Mouse (Mus musculus) cerebellum, adult (tissue): ENCODE data around the gene Tbcd.

Source experiments
- ATAC-seq: cut with Nextera tagmentation; 2 replicates; pipeline ENCODE4 v1.9.2; 2017; ENCODE audit warnings: mild to moderate bottlenecking, moderate library complexity, mixed read lengths; ENCODE audit not compliant: insufficient number of reproducible peaks, low FRiP score, low TSS enrichment

Gene Tbcd

DNA sequence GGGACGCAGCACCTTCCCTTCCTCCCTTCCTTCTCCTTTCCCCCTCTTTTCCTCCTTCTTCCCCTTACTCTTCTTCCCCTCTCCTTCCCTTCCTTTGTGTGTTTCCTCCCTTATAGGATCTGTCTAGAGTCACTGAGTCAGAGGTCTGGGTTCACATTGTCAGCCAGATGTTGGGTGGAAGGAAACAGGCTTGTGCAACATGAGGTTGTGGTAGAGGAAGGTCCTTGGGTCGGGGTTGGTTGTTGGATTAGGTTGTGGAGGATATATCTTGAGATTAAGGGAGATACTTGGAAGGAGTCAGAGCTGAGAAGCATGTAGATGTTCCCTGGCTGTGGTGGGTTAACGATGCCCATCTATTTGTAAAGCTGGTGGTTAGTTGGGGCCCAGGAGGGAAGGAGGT lies 23.1 kb downstream of the Tbcd start:
- ATAC-seq: no peak

DNA sequence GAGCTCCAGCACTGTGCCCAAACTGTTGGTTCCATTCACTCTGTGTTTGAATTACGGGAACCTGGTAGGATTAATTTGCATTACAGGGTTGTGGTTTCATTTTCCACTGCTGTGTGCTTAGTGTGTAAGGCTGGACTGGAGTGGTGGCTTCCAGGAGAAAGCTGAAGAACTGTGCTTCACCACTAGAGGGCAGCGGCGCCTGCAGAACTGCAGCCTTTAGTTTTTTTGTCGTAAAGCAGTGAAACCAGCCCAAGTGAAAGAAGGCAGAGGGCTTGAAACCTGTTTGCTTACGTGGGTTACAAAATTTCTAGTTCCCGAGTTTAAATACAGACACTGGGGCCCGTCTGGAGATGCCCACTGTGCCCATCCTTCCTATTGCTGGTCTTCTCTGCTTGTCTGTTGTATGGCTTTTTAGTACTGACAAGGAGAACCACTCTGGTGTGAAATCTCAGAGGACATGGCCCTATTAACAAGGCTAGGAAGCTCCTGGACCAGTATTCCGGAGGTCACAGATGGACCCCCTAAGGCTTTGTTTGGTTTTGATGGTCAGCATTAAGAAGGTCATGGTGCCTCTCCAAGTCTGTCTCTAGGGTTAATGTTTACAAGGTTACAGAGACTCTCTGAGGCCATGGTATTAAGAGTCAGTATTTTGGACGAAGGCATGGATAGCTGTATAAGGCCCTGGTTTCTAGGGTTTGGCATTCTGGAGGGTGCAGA lies 24.1 kb downstream of the Tbcd start:
- no peak for ATAC-seq

DNA sequence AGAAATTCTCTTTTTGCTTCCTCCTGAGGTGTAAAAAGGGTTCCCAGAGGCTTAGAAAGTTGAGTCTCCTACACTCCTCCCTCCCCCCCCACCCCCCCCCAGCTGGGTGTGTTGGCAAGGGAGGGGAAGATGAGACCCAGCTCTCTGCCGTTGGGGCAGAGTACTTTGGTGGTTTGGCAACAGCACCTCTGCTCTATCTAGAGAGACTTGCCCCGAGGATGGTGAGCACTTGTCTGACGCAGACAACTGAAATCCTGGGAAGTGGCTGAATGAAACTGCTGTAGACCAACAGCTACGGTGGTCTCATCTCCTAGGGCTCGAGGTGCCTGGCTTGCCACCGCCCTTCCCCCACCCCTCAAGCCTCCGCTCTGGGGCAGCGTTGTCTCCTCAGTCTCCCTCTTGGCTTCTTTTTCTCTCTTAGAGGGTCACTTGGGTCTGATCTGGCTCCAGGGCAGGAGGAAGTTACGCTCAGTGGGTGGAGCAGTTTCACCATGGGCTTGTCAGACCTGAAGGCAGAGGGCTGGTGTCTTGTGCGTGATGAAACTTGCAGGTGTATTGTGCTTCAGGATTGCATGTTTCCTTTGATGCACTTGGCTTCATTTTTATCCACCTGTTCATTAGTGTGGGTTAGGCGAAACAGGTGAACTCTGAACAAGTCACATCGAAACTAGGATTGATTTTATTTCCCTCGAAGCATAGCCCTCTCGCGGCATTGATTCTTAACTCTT lies 27.9 kb downstream of the Tbcd start:
- no peak for ATAC-seq

DNA sequence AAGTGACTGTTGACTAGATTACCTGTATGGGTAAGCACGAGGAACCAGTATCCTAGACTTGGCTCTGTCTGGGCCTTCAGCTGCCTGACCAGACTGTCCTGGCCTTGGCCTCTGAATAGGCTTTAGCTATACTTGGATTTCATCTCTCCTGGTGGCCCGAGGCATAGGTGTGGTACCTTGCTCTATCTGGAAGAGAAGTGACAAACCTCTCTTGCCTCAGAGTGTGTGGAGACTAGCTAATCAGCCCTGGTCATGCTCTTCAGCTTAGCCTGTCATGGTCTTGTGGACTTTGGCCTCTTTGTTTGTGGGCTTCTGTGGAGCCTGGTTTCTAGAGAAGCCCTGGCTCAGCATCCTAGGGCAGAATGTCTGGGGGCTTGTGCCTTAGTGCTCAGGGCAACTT lies 29.4 kb downstream of the Tbcd start:
- ATAC-seq: no peak

DNA sequence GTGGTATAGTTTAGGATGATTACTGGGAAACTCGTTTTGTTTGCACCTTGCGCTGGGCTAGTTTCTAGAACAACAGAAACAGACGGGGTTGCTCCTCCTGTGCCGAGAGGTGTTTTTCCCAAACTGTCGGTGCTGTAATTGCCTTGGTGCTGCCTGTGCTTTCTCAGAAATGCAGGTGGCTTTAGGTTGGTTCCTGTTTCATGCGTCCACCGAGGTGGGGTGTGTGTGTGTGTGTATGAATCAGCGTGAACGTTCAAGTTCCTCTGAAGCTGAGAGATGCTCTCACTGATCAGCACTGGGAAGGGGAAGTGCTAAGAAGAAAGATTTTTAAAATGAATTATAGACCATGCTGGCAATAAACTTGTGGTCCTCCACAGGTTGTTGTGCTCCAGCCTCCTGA lies 34.1 kb downstream of the Tbcd start:
- ATAC-seq: no peak

DNA sequence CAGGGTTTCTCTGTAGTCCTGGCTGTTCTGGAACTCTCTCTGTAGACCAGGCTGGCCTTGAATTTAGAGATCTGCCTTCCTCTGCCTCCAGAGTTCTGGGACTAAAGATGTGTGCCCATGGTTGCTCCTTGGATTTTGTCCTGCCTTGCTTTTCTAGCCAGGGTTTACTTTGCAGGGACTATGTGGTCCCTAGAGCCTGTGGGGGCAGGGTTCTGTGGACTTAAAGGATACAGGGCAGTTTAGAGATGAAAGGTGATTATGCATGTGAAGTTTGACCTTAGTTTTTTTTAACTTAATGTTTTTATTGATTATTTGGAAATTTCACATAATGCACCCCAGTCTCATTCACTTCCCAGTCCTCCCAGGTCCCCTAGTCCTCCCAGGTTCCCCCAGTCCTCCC lies 38.9 kb downstream of the Tbcd start:
- no peak for ATAC-seq

DNA sequence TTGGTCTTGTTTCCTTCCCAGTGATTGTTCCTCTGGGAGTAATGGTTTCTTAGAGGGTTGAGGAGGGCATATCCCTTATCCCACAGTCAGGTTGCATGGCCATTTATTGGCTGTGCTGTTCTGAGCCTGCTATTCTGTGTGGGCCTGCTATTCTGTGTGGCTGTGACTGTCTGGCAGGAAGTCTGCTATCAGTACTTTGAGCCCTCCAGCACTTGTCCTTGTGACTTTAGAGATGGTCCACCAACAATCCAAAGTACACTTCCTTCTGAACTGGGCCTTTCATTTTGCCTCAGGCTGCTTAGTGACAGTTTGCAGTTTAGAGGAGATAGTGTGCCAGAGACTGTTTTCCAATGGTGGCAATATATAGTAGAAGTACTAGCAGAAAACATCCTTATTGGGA lies 48.8 kb downstream of the Tbcd start:
- no peak for ATAC-seq

DNA sequence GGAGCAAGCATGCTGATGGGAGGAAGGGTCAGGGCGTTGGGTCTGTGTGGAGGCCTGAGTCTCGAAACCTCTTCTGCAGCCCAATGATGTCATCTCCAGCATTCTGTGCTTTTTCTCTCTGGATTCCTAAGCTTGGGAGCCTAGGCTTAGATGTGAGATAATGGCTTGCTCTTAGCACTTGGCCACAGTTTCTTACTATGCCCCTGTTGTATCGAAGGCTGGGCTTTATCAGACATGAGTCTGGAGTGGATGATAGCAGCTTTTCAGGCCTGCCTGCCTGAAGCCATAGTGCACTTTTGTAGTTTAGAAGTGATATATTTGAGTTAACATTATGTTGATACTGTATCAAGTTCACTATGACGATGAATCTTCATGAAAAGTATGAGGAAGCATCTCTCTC lies 49.8 kb downstream of the Tbcd start:
- no peak for ATAC-seq

DNA sequence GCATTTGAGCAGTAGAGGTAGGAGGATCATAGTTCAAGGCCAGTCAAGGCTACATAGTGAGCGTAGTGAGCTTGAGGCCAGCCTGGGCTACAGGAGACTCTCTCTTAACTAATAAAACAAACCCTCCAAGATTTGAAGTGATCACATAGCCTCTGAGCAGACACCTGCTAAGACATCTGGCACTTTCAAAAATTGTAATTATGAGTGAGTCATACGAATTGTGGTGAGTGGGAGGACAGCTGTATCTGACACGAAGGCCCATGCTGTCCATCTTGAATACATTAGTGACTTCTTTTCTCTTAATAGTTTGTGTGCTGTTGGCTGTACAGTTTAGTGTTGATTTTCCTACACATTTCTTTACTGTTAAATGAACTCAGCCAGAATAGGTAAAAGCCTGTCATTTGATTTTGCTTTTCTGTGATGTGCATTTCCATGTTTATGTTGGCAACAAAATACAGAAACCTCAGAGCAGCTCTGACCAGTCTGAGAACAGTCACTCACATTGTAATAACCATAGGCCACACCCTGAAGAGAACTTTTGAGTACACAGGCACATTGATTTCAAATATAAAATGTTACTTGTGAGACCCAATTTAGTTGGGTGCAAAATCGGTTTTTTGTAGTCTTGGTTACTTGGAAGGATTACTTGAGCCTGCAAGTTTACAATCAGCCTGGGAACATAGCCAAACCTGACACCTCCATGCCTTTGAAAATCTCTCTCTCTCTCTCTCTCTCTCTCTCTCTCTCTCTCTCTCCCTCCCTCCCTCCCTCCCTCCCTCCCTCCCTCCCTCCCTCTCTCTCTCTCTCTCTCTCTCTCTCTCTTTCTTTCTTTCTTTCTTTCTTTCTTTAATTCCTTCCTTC lies 50.5 kb downstream of the Tbcd start:
- ATAC-seq: no peak

DNA sequence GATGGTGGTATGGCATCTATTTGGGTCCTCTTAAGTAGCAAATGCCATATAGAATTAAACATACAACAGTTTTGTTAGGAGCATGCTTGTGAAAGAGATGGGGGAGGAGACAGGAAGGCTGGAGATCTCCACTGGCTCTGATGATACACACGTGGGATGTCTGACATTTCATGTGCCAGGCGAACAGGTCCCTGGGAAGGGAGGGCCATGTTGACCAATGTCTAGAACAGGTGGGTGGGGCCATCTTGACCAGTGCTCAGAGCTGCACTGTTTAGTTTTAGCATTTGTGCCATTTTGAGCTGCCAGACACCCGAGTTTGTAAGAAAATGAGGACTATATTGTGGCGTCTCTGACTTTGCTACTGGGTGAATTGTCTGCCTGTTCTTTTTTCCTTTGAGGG lies 56.7 kb downstream of the Tbcd start:
- no peak for ATAC-seq

DNA sequence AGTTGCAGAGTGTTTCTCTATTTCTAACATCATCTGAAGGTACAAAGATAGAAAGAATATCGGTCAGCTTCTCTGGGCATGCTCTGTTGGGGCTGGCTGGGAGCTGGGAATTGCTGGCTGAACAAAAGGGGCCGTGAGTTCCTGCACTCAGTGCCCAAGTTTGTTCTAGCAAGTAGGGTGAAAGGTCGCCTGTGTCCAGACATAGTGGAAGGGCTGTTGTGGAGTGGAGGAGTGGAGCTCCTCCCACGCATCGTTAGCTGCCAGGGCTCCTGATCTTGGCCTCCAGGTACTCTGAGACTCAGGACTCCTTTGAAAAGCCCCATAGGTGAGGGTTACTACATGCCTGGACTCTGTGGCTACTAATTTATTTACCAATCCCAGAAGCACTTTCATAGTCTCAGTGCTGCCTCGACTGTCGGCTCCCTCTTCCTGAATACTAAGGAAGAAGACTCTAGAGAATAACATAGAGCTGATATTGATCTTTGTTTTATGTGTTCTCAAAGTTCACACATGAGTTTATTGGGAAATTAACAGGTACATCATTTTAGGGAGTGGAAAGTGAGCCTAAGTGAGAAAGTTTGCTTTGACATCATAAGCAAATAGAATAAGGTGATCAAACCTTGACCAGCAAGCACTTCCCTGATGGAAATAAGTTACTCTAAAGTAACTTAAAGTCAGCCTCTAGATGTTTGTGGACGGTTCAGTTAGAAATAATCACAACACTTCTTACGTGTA lies 58.9 kb downstream of the Tbcd start:
- ATAC-seq: no peak

DNA sequence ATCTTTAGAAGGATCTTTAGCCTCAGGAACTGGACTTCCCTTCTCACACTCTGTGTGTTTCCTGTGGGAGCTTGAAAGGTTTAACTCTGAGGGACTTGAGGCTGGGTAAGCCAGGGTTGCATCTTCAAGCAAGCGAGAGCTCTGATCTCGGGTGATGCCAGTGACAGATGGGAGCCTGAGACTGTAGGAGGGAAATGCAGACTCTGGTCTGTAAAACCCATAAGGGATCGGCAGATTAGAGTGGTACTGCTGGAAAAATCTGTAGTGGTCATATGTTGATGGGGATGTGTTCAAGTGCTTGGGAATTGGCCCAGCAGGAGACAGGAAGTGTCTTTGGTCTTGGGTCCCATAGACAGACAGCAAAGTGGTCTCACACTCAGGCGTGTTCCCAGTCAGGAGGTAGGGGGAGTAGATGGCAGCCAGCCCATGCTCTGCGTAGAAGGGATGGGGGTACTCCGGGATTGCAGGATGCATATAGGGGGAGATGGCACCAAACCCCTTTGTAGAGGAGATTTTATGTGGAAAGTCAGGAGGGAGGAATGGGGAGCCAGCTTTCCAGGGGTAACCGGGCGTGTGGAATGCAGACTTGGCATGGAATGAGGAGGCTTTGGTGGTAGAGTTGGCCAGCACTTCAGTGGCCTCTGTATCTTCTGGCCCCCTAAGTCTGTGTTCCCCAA lies 61.3 kb downstream of the Tbcd start:
- ATAC-seq: no peak

DNA sequence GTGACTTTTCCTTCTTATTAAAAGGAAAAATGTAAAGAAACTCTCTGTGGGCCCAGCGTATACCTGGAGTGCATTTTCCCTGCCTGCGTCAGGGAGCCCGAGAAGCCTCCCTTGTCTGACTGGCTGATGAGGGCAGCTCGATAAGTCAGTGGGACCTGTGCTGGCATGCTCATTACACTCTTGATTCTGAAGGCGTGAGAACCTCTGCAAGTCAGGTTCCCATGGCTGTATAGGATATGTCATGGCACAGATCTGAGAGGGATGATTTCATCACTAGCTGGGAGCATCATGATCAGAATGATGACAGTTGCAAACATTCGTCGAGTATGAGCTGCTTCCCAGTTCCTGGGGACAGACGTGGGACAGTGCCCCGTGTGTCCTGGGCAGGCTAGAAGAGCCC lies 64.2 kb downstream of the Tbcd start:
- no peak for ATAC-seq

DNA sequence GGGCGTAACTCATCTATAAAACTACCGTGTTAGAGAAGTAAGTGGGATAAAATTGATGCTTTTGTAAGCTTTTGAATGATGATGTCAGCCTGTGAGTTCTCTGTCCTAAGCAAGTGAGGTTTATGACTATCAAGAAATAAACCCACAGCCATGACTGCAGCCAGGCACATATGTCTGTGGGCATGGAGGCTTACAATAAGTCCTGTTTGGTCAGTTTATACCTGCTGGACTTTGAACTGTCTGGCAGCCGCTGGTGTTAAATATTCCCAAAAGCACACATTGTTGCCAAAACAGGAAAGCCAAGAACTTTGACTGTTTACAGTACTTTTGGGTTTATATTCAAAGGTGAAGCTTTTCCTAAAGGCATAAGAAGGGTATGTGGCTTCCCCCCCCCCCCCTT lies 65.2 kb downstream of the Tbcd start:
- ATAC-seq: no peak

DNA sequence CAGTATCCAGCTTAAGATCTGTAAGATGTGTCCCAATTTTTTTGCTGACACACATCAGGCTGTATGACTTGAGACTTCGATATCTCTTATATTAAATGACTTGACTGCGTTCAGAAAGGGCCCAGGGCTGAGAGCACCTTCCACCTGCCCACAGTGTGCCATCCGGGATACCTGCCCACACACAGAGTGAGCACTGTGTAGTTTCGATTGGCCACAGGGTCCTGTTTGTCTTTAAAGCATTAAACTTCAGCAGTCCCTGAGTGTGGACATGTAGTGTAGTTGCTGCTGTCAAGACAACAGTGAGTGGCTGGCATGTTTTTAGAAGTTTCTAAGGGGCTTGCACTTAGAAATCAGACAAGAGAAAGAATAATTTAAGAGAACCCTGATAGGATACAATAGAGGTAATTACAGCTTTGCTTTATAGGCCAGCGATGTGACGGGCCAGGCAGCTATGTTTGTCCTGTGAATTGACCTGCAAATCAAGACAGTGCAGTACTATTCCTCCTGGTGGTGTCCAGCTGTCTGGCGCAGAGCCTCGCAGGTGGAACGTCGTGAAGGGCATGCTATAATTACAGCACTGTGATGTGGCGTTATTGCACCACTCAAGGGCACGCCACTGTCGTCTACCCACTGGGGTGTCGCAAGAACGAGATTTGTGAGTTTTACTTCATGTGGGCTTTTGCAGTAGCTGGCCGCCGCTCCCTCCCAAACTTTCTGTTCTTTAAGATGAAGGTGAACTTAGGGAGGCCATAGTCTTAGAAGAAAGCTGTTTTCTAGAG lies 66.1 kb downstream of the Tbcd start:
- no peak for ATAC-seq

DNA sequence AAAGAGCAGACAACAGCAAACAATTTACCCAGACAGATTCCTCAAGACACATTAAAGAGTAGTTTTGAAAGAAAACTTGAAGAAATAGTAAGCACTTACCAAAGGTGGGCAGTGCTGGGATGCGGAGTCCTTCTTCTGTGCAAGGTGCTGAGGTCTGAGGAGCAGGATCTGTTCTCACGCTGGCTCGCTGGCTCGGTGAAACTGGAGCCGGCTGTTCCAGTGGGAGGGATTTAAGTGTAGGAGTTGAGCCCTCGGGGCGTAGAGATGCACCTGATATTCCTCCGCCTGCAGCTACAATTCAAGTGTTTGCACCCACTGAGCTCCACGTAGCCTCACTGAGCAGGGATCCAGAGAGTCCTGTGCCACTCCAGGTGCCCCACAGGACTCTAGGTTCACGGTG lies 67.4 kb downstream of the Tbcd start, which contains the start of gene Zfp750:
TSS of gene Zfp750 (minus strand) at position 203 of the 400 bp plus-strand sequence.
- no peak for ATAC-seq

DNA sequence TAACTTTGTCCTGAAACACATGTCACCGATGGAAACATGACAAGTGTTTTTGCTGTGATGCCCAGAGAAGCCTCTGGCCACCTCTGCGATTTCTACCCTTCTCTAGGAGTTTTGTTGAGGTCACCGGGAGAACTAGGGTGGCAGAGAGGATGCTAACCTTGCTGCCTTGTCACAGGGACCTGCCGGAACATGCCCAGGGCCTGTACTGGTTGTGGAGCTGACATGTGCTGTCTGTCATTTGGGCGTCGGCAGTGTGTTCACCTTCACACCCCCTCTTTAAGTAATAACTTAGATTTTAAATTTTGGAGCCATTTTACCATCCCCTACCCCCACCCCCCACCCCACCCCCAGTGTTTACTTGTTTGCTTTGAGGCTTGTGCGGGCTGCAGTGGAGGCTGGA lies 68.0 kb downstream of the Tbcd start:
- no peak for ATAC-seq

DNA sequence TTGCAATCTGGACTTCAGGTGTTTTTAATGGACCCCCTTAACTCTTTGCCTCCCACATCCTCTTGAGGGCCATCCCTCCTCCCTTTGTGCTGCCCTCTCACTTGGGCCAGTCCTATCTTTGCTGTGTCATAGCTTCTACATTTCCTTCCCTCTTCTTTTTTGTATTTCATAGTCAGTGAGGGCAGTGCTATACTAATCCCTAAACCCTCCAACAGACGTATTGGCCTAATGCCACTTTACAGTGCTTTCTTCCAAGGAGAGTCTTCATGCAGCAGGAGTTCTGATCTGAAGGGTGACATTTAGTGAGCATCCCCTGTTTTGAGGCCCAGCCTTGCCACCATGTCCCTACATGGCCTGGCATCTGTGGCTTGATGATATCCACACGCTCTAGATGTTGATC lies 69.0 kb downstream of the Tbcd start:
- no peak for ATAC-seq

DNA sequence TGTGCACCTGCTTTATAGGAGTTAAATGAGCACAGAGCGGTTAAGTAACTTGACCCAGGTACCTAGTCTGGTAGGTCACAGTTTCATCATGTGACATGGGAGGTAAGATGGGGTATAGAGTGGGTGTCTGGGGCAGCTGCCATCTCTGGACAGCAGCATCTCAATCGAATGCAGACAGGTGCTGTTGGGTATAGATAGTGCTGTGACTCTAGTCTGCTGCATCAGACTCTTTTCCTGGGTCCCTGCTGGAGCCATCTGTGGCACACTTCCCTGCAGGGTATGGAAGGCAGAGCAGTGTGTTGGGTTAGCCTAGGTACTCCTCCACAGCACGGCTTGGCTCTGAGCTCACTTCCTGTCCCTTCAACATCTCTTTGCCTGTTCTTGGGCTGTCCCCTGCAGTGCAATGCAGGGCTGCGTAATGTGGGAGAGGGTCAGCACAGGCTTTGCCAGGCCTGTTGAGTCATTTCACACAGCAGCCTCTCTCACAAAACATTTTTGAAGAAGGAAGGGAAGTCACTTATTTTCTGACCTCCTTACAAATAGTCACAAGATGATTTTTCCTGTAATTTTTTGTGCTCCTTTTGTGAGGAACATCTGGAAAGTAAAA lies 70.5 kb downstream of the Tbcd start:
- ATAC-seq: no peak
